ENCODE assay signal across 20 mouse cellular contexts in genomic region chr9:84200208-84200607, GRCm38 (mm10).
"Had no signal": no experiment of that assay in that cellular context is flagged by ENCODE, and none has a peak within 500 bp of the region (broad histone marks: within the 10 kb centered on the region; RNA-seq: fewer than 3 reads in every experiment).

No protein-coding gene starts in this region.

- H3K27me3 ChIP-seq: lung, embryonic 15.5 days; midbrain, embryonic 12.5 days; neural tube, embryonic 13.5 days; neural tube, embryonic 15.5 days had no signal

- ATAC-seq: liver, postnatal 0 days; lung, postnatal 0 days; midbrain, embryonic 16.5 days had no signal

- DNase-seq: liver, postnatal 0 days; lung, adult 2 months; lung, postnatal 14 days; lung, postnatal 36 days; midbrain, embryonic 14.5 days; retina, postnatal 1 day; right cerebral cortex, postnatal 25 days; right cerebral cortex, postnatal 4 days; spleen, adult 18-20 months; thymus, adult 18-20 months; thymus, postnatal 14 days; thymus, postnatal 36 days had no signal

- H3K36me3 ChIP-seq: lung, embryonic 15.5 days; midbrain, embryonic 10.5 days; midbrain, embryonic 12.5 days; neural tube, embryonic 13.5 days; neural tube, embryonic 15.5 days had no signal

- H3K4me2 ChIP-seq: lung, embryonic 15.5 days; midbrain, embryonic 12.5 days; neural tube, embryonic 13.5 days; neural tube, embryonic 15.5 days had no signal

- H3K4me1 ChIP-seq: lung, embryonic 15.5 days; midbrain, embryonic 12.5 days; neural tube, embryonic 13.5 days; neural tube, embryonic 15.5 days had no signal

- H3K4me3 ChIP-seq: lung, embryonic 15.5 days; midbrain, embryonic 10.5 days; midbrain, embryonic 12.5 days; myocyte; neural tube, embryonic 13.5 days; neural tube, embryonic 15.5 days had no signal

- H3K9ac ChIP-seq: liver, postnatal 0 days; lung, embryonic 15.5 days; midbrain, embryonic 12.5 days; neural tube, embryonic 13.5 days; neural tube, embryonic 15.5 days had no signal

- H3K9me3 ChIP-seq: lung, embryonic 15.5 days; midbrain, embryonic 10.5 days; midbrain, embryonic 12.5 days; neural tube, embryonic 13.5 days; neural tube, embryonic 15.5 days had no signal

- H3K27ac ChIP-seq: lung, embryonic 15.5 days; midbrain, embryonic 10.5 days; midbrain, embryonic 12.5 days; neural tube, embryonic 13.5 days; neural tube, embryonic 15.5 days had no signal
